Mouse (Mus musculus): Measurements from ENCODE around the gene Kazald1.

GRCm38 (mm10) chr19:45105591-45105990, 30.6 kb downstream of the Kazald1 start:
- no peak for TF ChIP-seq CTCF (IDR thresholded peaks at IDR 0.05; ENCODE audit: low read depth)
- no peak for TF ChIP-seq EP300 (optimal IDR thresholded peaks at IDR 0.05)

Data from stomach, postnatal 0 days (tissue).